Mouse (Mus musculus) G1E (cell line): Measurements from ENCODE around the gene Itgav. TPM values are rescaled to one million over a fixed set of nuclear protein-coding genes. Genes with fewer than 3 reads are reported as not detected.

Experiments used
- ATAC-seq: 2 replicates; pipeline ENCODE4 v1.8.0; 2016; ENCODE audit warnings: mild to moderate bottlenecking; ENCODE audit not compliant: insufficient number of reproducible peaks, poor library complexity, low FRiP score, severe bottlenecking; ENCODE audit errors: extremely low read depth
- DNase-seq: peaks from one replicate; pipeline ENCODE4 v3.0.0; 2012; ENCODE audit warnings: low spot score
- H3K27me3 ChIP-seq: 2 replicates; pipeline ENCODE4 v1.6.1; 2012; ENCODE audit warnings: mild to moderate bottlenecking, low read length, inconsistent platforms; ENCODE audit not compliant: insufficient read depth
- H3K36me3 ChIP-seq: replicated peaks from 2 replicates; pipeline ENCODE3; 2012; ENCODE audit warnings: mild to moderate bottlenecking, inconsistent platforms
- H3K4me1 ChIP-seq: 2 replicates; pipeline ENCODE4 v1.6.1; 2012; ENCODE audit warnings: low read depth, low read length, inconsistent platforms, mixed read lengths; ENCODE audit not compliant: insufficient read depth
- H3K4me3 ChIP-seq: 2 replicates; pipeline ENCODE4 v1.5.1; 2012; ENCODE audit warnings: low read depth, mild to moderate bottlenecking, inconsistent platforms, low read length, moderate library complexity, mixed read lengths
- H3K9me3 ChIP-seq: replicated peaks from 2 replicates; pipeline ENCODE4 v1.6.1; 2012; ENCODE audit warnings: inconsistent platforms
- CTCF ChIP-seq: IDR thresholded peaks from 2 replicates; pipeline ENCODE4 v1.5.1; 2012; ENCODE audit warnings: low read depth, low read length, inconsistent platforms, mixed read lengths
- GATA1 ChIP-seq: IDR thresholded peaks from 2 replicates; pipeline ENCODE4 v1.6.1; 2012; ENCODE audit warnings: borderline replicate concordance, low read length, inconsistent platforms, mixed read lengths
- GATA2 ChIP-seq: IDR thresholded peaks from 2 replicates; pipeline ENCODE4 v1.6.1; 2012; ENCODE audit warnings: low read depth, low read length, inconsistent platforms, borderline replicate concordance
- POLR2AphosphoS5 ChIP-seq: IDR thresholded peaks from 2 replicates; pipeline ENCODE4 v1.6.1; 2012; ENCODE audit warnings: low read depth, low read length, inconsistent platforms; ENCODE audit not compliant: insufficient replicate concordance
- TAL1 ChIP-seq: conservative IDR thresholded peaks from 2 replicates; pipeline ENCODE4 v1.6.1; 2012; ENCODE audit warnings: low read depth, low read length, inconsistent platforms, mixed read lengths
- polyA plus RNA-seq: library from polyadenylated mRNA; stranded (reverse); fragments of >175 nt; gene quantifications from 2 replicates; pipeline ENCODE4 v1.2.3, GENCODE M21; 2012
- total RNA-seq, 2 experiments: library from RNA; stranded (forward) in 1 of 2; stranded (reverse) in 1 of 2; fragments of 200-1000 nt in 1 of 2; fragments of >200 nt in 1 of 2; fragmentation: Nextera tagmentation in 1 of 2; gene quantifications; 2 replicates each; pipeline ENCODE4 v1.2.3; 2014 to 2017

Gene Itgav
- total and polyA plus RNA-seq, 3 experiments: 18.0 to 26.0 (median 19.8) TPM

DNA sequence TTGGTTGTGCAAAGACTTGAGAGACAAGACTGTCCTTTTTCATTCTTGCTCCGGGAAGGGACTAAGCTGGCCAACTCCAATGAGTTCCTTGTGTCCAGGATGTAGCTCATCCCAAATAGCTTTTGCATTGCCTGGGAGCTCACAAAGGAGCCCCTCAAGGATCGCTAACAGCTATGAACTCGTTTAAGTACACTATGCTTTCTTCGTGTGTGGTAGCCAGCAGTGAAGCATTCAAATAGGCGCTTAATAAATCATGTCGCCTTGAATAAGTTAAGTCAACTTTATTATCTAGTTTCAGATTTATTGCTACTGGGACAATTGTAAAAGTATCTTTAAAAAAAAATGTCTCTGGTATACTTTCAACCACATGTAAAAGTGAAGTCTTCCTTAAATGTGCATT, 42.4 kb upstream of the Itgav start:
- no peaks in the 10 kb centered on the region for H3K27me3 ChIP-seq
- no peak overlapping the region for H3K4me3 ChIP-seq
- H3K4me1 ChIP-seq: no peaks in the 10 kb centered on the region
- DNase-seq (no peak), ATAC-seq (no peak)
- no peaks in the 10 kb centered on the region for H3K9me3 ChIP-seq
- peaks cover 24% of the 10 kb centered on the region for H3K36me3 ChIP-seq
- TF ChIP-seq POLR2AphosphoS5: no peak
- no peak for TF ChIP-seq GATA2
- no peak for TF ChIP-seq CTCF
- TF ChIP-seq GATA1: no peak
- no peak for TF ChIP-seq TAL1

DNA sequence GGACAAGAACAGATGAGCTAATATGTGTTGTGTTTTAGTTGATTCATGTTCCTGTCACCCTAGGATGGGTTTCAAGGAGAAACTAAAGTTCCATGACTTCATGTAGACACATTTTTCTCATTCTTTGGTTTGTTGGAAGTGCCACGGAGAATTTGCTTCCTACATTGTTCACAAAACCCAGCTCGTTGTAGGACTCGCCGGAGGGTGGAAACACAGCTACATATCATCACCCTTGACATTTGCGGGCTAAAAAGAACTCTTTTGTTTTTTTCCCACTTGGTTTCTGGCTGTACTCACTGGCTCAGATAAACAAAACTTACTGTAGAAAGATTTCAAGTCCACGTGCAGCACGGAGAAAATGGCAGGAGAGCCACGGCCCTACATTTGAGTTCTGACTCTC, 41.9 kb upstream of the Itgav start:
- ATAC-seq (no peak), DNase-seq (no peak)

DNA sequence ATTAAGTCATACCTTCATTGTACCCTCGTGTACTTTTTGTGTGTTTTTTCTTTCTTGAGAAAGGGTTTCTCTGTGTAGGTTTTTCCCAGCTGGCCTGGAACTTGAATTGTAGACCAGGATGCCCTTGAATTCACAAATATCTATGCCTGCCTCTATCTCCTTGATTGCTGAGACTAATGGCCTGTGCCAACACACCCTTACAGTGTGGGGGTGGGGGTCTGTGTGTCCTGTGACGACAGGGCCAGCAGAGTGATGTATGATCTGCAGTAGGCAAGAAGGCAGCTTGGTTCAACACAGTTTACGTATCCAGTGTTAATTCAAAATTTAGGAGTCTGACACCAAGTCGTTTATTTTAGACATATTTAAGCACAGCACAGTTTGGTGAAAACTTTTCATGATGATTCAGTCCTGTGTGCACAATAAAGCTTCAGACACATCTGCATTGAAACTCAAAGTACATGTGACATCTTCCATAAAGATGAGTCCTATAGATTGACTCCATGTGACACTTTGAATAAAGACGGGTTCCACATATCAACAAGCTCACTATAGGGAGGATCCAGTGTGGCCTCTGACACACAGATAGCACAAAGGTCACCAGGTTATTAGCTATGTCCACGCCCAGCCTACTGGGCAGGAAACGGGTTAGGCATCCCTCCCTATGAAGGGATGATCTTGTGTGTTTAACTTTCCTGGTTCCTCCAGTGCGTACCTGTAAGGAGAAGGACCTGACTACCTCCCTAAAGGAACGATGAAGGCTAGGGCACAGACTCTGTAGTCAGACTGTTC, 40.3 kb upstream of the Itgav start:
- Histone ChIP-seq H3K4me3 (no peak overlapping the region), H3K4me1 (no peaks in the 10 kb centered on the region), H3K9me3 (peaks cover 6% of the 10 kb centered on the region), H3K27me3 (no peaks in the 10 kb centered on the region), H3K36me3 (peaks cover 17% of the 10 kb centered on the region)
- no peak for DNase-seq
- ATAC-seq: no peak
- TF ChIP-seq POLR2AphosphoS5: no peak
- TF ChIP-seq GATA1: no peak
- no peak for TF ChIP-seq CTCF
- no peak for TF ChIP-seq TAL1
- no peak for TF ChIP-seq GATA2

More for the DNA sequence above, 41.9 kb upstream of the Itgav start:
- H3K27me3 ChIP-seq: no peaks in the 10 kb centered on the region
- TF ChIP-seq CTCF (no peak), GATA1 (no peak), TAL1 (no peak), GATA2 (no peak), POLR2AphosphoS5 (no peak)
- no peak overlapping the region for H3K4me3 ChIP-seq
- H3K9me3 ChIP-seq: no peaks in the 10 kb centered on the region
- peaks cover 19% of the 10 kb centered on the region for H3K36me3 ChIP-seq
- H3K4me1 ChIP-seq: no peaks in the 10 kb centered on the region

DNA sequence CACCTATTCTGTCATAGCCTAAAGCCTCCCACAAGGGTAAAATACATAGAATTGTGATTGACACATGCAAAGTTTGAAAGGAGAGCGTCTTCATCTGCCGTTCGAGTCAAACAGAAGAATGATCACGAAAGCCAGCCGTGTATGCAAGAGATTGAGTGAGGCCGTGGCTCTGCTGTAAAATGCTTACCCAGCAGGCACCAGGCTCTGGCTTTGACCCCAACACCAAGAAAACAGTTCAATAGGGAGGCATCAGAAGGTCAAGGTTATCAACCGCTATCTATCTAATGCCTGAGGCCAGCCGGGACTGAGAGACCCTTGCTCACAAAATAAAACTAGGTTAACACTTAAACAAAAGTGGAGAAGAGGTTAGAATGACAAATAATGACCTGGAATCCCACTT, 39.5 kb upstream of the Itgav start:
- Histone ChIP-seq H3K36me3 (peaks cover 17% of the 10 kb centered on the region), H3K4me1 (no peaks in the 10 kb centered on the region), H3K4me3 (no peak overlapping the region), H3K9me3 (peaks cover 11% of the 10 kb centered on the region), H3K27me3 (no peaks in the 10 kb centered on the region)
- ATAC-seq (no peak), DNase-seq (no peak)
- TF ChIP-seq POLR2AphosphoS5 (no peak), TAL1 (no peak), GATA2 (no peak), GATA1 (no peak), CTCF (no peak)

DNA sequence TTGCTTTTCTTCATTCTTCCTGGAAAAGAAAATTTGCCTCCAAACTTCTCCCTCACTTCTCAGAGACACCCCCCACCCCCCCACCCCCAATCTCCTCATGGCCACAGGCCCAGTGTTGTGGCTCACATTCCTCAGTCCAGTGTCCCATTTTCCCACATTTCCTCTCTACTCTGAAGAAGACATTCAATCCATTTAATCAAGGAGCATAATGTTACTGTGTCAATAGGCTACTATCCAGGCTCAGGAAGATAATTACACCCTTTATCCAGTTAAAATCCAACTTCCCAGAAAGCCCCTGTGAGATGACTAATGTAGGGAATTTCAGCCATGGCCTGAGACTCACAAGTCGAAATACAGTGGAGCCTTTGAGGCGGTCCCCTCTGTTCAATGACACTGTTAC, 33.8 kb upstream of the Itgav start:
- ATAC-seq (no peak), DNase-seq (no peak)
- H3K4me3 ChIP-seq: no peak overlapping the region
- TF ChIP-seq POLR2AphosphoS5: no peak
- no peak for TF ChIP-seq GATA2
- TF ChIP-seq TAL1: no peak
- TF ChIP-seq CTCF: no peak
- no peak for TF ChIP-seq GATA1
- peaks cover 11% of the 10 kb centered on the region for H3K9me3 ChIP-seq
- H3K4me1 ChIP-seq: no peaks in the 10 kb centered on the region
- no peaks in the 10 kb centered on the region for H3K36me3 ChIP-seq
- H3K27me3 ChIP-seq: no peaks in the 10 kb centered on the region; the same call in 1 of the 2 replicates

DNA sequence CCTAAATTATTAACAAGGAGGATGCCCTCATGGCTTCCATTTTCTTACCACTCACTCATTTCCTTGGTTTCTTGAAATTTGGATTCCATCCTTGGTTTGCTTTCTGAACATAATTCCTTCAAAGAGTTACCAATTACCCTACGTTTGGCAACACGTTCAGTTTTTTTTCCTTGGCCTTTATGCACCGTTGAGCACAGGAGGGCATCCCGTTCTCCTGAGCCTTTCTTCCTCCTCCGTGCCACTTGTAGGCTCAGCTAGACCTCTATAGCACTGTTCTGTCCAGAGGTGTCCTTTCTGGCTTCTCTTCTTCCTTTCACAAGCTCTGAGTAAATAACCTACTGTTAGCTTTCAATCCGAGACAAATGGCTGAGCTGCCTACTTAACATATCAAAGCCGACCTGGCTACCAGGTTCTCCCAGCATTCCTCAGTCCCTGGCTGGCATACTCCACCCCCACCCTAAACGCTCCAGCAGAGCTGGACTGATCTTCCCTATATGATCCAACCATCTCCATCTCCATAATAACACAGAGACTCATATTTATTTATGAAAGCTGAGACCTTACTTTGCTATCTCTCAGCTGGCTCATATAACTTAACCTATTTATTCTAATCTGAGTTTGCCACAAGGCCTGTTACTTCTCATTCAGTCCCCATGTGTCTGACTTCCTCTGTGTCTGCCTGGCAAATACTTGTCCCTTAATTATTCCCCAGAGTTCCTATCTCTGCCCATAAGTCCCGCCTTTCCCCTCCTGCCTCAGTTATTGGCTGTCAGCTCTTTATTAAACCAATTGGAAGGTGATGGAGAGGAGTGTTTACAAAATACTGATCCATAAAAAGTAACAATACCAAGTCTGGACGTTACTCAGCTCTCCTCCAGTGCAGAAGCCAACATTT, 31.3 kb upstream of the Itgav start:
- ATAC-seq (no peak), DNase-seq (no peak)
- TF ChIP-seq POLR2AphosphoS5 (no peak), GATA1 (no peak), GATA2 (no peak)
- Histone ChIP-seq H3K27me3 (no peaks in the 10 kb centered on the region; the same call in 1 of the 2 replicates), H3K4me1 (no peaks in the 10 kb centered on the region), H3K9me3 (peaks cover 11% of the 10 kb centered on the region), H3K4me3 (no peak overlapping the region), H3K36me3 (no peaks in the 10 kb centered on the region)
